Mouse (Mus musculus): ENCODE data around the gene Vmn2r72. TPM values are rescaled to one million over a fixed set of nuclear protein-coding genes. Genes with fewer than 3 reads are reported as not detected.

Vmn2r72 gene
- polyA plus RNA-seq (2015; fragmentation: Nextera tagmentation; extraction: Ambion mirVana), result not detected in 2 replicates

DNA sequence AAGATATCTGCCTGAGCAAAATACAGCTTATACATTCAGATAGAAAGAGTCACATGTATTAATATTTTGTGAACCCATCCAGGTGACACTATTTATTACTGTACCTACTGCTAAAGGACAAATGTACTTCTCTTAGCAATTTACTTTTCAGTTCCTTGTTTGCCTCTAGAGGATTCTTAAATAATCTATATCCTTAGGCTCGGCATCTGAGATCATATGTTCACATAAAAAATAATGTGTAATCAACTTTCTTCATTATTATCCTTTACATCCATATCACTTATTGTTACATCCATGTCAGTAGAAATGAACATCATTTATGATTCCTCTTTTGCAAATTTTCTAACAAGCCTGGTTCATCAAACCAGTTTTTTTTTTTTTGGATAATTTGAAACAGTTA, at the start of gene Vmn2r72:
Gene Vmn2r72, minus strand, starts transcription at position 101 of the 400 bp plus-strand sequence.
- Histone ChIP-seq H3K36me3 (no peaks in the 10 kb centered on the region), H3K27me3 (no peaks in the 10 kb centered on the region), H3K4me3 (no peak within 1 kb of the TSS), H3K9ac (no peak within 1 kb of the TSS), H3K9me3 (no peaks in the 10 kb centered on the region), H3K4me1 (no peaks in the 10 kb centered on the region), H3K27ac (no peak within 1 kb of the TSS), H3K4me2 (no peak within 1 kb of the TSS)
- ATAC-seq (ENCODE audit: borderline replicate concordance, extremely low read depth, low FRiP score, low TSS enrichment), result no peak
- 78% methylated on average over 1 of the region's 1 CpGs for WGBS

Other genes with a start within 250 kb of the Vmn2r72 start
- gene Vmn2r71, start 192.0 kb downstream of the Vmn2r72 start, polyA plus RNA-seq (2015; fragmentation: Nextera tagmentation; extraction: Ambion mirVana), result not detected in 2 replicates
- gene Vmn2r70, start 185.9 kb downstream of the Vmn2r72 start, polyA plus RNA-seq (2015; fragmentation: Nextera tagmentation; extraction: Ambion mirVana), result not detected in 2 replicates
- not detected in 2 replicates for gene Vmn2r73, start 121.2 kb upstream of the Vmn2r72 start, polyA plus RNA-seq (2015; fragmentation: Nextera tagmentation; extraction: Ambion mirVana)
- gene Vmn2r74, start 206.5 kb upstream of the Vmn2r72 start, polyA plus RNA-seq (2015; fragmentation: Nextera tagmentation; extraction: Ambion mirVana), result not detected in 2 replicates